Mouse (Mus musculus) layer of hippocampus, adult 9-11 months (tissue): Measurements from ENCODE around the gene Syngr1.

ENCODE experiments used
- DNase-seq: peaks from one replicate; pipeline ENCODE4 v3.0.0; 2022

Gene Syngr1

GRCm38 (mm10) chr15:80091121-80091955 lies at the start of gene Syngr1, which contains the start of gene Rpl3:
Syngr1 (plus strand) TSS chr15:80091334.
Rpl3 (minus strand) TSS chr15:80091868.
- peak; percentile 81 for DNase-seq

- DNase-seq: no peak
Measured at GRCm38 (mm10) chr15:80042152-80042551, 49.0 kb upstream of the Syngr1 start.

- DNase-seq: no peak
Measured at GRCm38 (mm10) chr15:80044249-80044648, 46.9 kb upstream of the Syngr1 start.

GRCm38 (mm10) chr15:80045749-80046148 lies 45.4 kb upstream of the Syngr1 start:
- DNase-seq: no peak

- no peak for DNase-seq
Measured at GRCm38 (mm10) chr15:80047242-80047641, 43.9 kb upstream of the Syngr1 start.

GRCm38 (mm10) chr15:80047973-80048372 lies 43.2 kb upstream of the Syngr1 start:
- no peak for DNase-seq

- no peak for DNase-seq
Measured at GRCm38 (mm10) chr15:80050093-80050492, 41.0 kb upstream of the Syngr1 start.

GRCm38 (mm10) chr15:80051092-80051761 lies 39.9 kb upstream of the Syngr1 start:
- DNase-seq: no peak

GRCm38 (mm10) chr15:80051782-80052181 lies 39.4 kb upstream of the Syngr1 start:
- DNase-seq: no peak

GRCm38 (mm10) chr15:80053381-80054033 lies 37.6 kb upstream of the Syngr1 start:
- no peak for DNase-seq

GRCm38 (mm10) chr15:80054034-80054710 lies 37.0 kb upstream of the Syngr1 start:
- DNase-seq: peak; percentile 57

GRCm38 (mm10) chr15:80058151-80058550 lies 33.0 kb upstream of the Syngr1 start:
- DNase-seq: no peak

- DNase-seq: no peak
Measured at GRCm38 (mm10) chr15:80059606-80060005, 31.5 kb upstream of the Syngr1 start.

GRCm38 (mm10) chr15:80060356-80061070 lies 30.6 kb upstream of the Syngr1 start:
- no peak for DNase-seq

GRCm38 (mm10) chr15:80061071-80061550 lies 30.0 kb upstream of the Syngr1 start:
- DNase-seq: no peak

GRCm38 (mm10) chr15:80062339-80062738 lies 28.8 kb upstream of the Syngr1 start:
- DNase-seq: no peak

- no peak for DNase-seq
Measured at GRCm38 (mm10) chr15:80062821-80063220, 28.3 kb upstream of the Syngr1 start.

GRCm38 (mm10) chr15:80064965-80065364 lies 26.2 kb upstream of the Syngr1 start:
- no peak for DNase-seq

GRCm38 (mm10) chr15:80065414-80065813 lies 25.7 kb upstream of the Syngr1 start:
- DNase-seq: no peak

GRCm38 (mm10) chr15:80066538-80066937 lies 24.6 kb upstream of the Syngr1 start:
- no peak for DNase-seq

GRCm38 (mm10) chr15:80069171-80069570 lies 22.0 kb upstream of the Syngr1 start:
- DNase-seq: no peak

- no peak for DNase-seq
Measured at GRCm38 (mm10) chr15:80070095-80070644, 21.0 kb upstream of the Syngr1 start.
